Mouse (Mus musculus) stomach, embryonic 14.5 days (tissue): ENCODE data around the gene Dleu7. TPM values are rescaled to one million over a fixed set of nuclear protein-coding genes. Genes with fewer than 3 reads are reported as not detected.

Experiments used
- ATAC-seq: fragments of 200-750 bp; cut with Nextera tagmentation; 2 replicates; pipeline ENCODE4 v1.8.0; 2017; ENCODE audit warnings: low read depth, moderate TSS enrichment; ENCODE audit not compliant: insufficient number of reproducible peaks, insufficient read depth, low FRiP score
- H3K27ac ChIP-seq: fragments of 300-500 bp; sonication (generic); 2 replicates; pipeline ENCODE4 v1.5.1; 2014; ENCODE audit warnings: mild to moderate bottlenecking, low read length, moderate library complexity, mixed read lengths
- H3K27me3 ChIP-seq: fragments of 300-500 bp; sonication (generic); 2 replicates; pipeline ENCODE4 v1.6.1; 2014; ENCODE audit warnings: low read length, control low read depth, mixed read lengths; ENCODE audit not compliant: control insufficient read depth, insufficient read depth
- H3K36me3 ChIP-seq: fragments of 300-500 bp; sonication (generic); 2 replicates; pipeline ENCODE4 v1.6.1; 2014; ENCODE audit warnings: mild to moderate bottlenecking, control low read depth, low read length, moderate library complexity, mixed read lengths; ENCODE audit not compliant: control insufficient read depth, insufficient read depth
- H3K4me1 ChIP-seq: fragments of 300-500 bp; sonication (generic); 2 replicates; pipeline ENCODE4 v1.6.1; 2014; ENCODE audit warnings: low read length, control low read depth, mixed read lengths; ENCODE audit not compliant: control insufficient read depth, insufficient read depth
- H3K4me2 ChIP-seq: fragments of 300-500 bp; sonication (generic); replicated peaks from 2 replicates; pipeline ENCODE4 v1.6.1; 2014; ENCODE audit warnings: low read depth, low read length, control low read depth
- H3K4me3 ChIP-seq: fragments of 300-500 bp; sonication (generic); 2 replicates; pipeline ENCODE4 v1.5.1; 2014; ENCODE audit warnings: low read depth, low read length, control low read depth
- H3K9ac ChIP-seq: fragments of 300-500 bp; sonication (generic); replicated peaks from 2 replicates; pipeline ENCODE4 v1.6.1; 2014; ENCODE audit warnings: low read depth, mild to moderate bottlenecking, control low read depth, low read length, moderate library complexity, mixed read lengths
- H3K9me3 ChIP-seq: fragments of 300-500 bp; sonication (generic); 2 replicates; pipeline ENCODE4 v1.6.1; 2016; ENCODE audit warnings: low read depth, low read length, control low read depth; ENCODE audit not compliant: control insufficient read depth
- WGBS: fragments of 180-500 bp; shearing (Covaris S2); extraction: QIAGEN DNeasy Blood & Tissue Kit; methylation state at CpG from one replicate; pipeline ENCODE4 v1.1.7; 2014; 5-methylcytosine and 5-hydroxymethylcytosine counted together
- polyA plus RNA-seq: library from polyadenylated mRNA; unstranded; fragments of >200 nt; fragmentation: Nextera tagmentation; extraction: Ambion mirVana; gene quantifications from 2 replicates; pipeline ENCODE4 v1.2.1, GENCODE M21; 2014

The Dleu7 gene
- polyA plus RNA-seq, 1 experiment from 2014 or later, result 1.00 TPM

GRCm38 (mm10) chr14:62258978-62259536 lies 33.8 kb downstream of the Dleu7 start:
- no peaks in the 10 kb centered on the region for H3K27me3 ChIP-seq
- no peak for ATAC-seq
- H3K9me3 ChIP-seq, result no peaks in the 10 kb centered on the region
- no peak overlapping the region for H3K27ac ChIP-seq
- no peak overlapping the region for H3K4me3 ChIP-seq
- no peak overlapping the region for H3K4me2 ChIP-seq
- 52% methylated on average over 10 of the region's 10 CpGs for WGBS
- H3K9ac ChIP-seq, result no peak overlapping the region
- 0 out of 2 replicates have a peak, but pooled peaks cover 3% of the 10 kb centered on the region for H3K4me1 ChIP-seq
- no peaks in the 10 kb centered on the region for H3K36me3 ChIP-seq

- no peak overlapping the region for H3K9ac ChIP-seq
- no peaks in the 10 kb centered on the region for H3K36me3 ChIP-seq
- 0 out of 2 replicates have a peak, but pooled peaks cover 3% of the 10 kb centered on the region for H3K4me1 ChIP-seq
- no peaks in the 10 kb centered on the region for H3K27me3 ChIP-seq
- WGBS, result 61% methylated on average over 6 of the region's 6 CpGs
- H3K9me3 ChIP-seq, result no peaks in the 10 kb centered on the region
- no peak overlapping the region for H3K4me3 ChIP-seq
- no peak overlapping the region for H3K4me2 ChIP-seq
- H3K27ac ChIP-seq, result no peak overlapping the region
- no peak for ATAC-seq
Measured at GRCm38 (mm10) chr14:62258125-62258524, 34.7 kb downstream of the Dleu7 start.

- WGBS, result 82% methylated on average over 5 of the region's 5 CpGs
- Histone ChIP-seq H3K4me2 (no peak overlapping the region), H3K4me3 (no peak overlapping the region), H3K27ac (no peak overlapping the region), H3K9me3 (no peaks in the 10 kb centered on the region), H3K4me1 (0 out of 2 replicates have a peak, but pooled peaks cover 3% of the 10 kb centered on the region), H3K36me3 (no peaks in the 10 kb centered on the region), H3K9ac (no peak overlapping the region), H3K27me3 (no peaks in the 10 kb centered on the region)
- no peak for ATAC-seq
Measured at GRCm38 (mm10) chr14:62256066-62256465, 36.8 kb downstream of the Dleu7 start.

- Histone ChIP-seq H3K9me3 (no peaks in the 10 kb centered on the region), H3K27ac (no peak overlapping the region), H3K4me3 (no peak overlapping the region), H3K9ac (no peak overlapping the region), H3K4me1 (0 out of 2 replicates have a peak, but pooled peaks cover 3% of the 10 kb centered on the region), H3K27me3 (no peaks in the 10 kb centered on the region), H3K4me2 (no peak overlapping the region), H3K36me3 (no peaks in the 10 kb centered on the region)
- ATAC-seq, result no peak
- 62% methylated on average over 8 of the region's 8 CpGs for WGBS
Measured at GRCm38 (mm10) chr14:62254371-62254770, 38.5 kb downstream of the Dleu7 start.

GRCm38 (mm10) chr14:62251999-62252398 lies 40.8 kb downstream of the Dleu7 start:
- no peak overlapping the region for H3K4me2 ChIP-seq
- WGBS, result 9% methylated on average over 4 of the region's 4 CpGs
- H3K27ac ChIP-seq, result no peak overlapping the region
- no peaks in the 10 kb centered on the region for H3K36me3 ChIP-seq
- no peaks in the 10 kb centered on the region for H3K9me3 ChIP-seq
- ATAC-seq, result peak; percentile 23; the same call in 1 of the 2 replicates
- H3K4me3 ChIP-seq, result no peak overlapping the region
- H3K4me1 ChIP-seq, result no peaks in the 10 kb centered on the region
- no peak overlapping the region for H3K9ac ChIP-seq
- no peaks in the 10 kb centered on the region for H3K27me3 ChIP-seq

- H3K27me3 ChIP-seq, result no peaks in the 10 kb centered on the region
- H3K9ac ChIP-seq, result no peak overlapping the region
- WGBS, result 83% methylated on average over 3 of the region's 3 CpGs
- H3K4me1 ChIP-seq, result 0 out of 2 replicates have a peak, but pooled peaks cover 3% of the 10 kb centered on the region
- H3K27ac ChIP-seq, result no peak overlapping the region
- H3K4me2 ChIP-seq, result no peak overlapping the region
- no peak for ATAC-seq
- H3K36me3 ChIP-seq, result no peaks in the 10 kb centered on the region
- no peaks in the 10 kb centered on the region for H3K9me3 ChIP-seq
- H3K4me3 ChIP-seq, result no peak overlapping the region
Measured at GRCm38 (mm10) chr14:62250046-62250445, 42.8 kb downstream of the Dleu7 start.

GRCm38 (mm10) chr14:62249251-62249650 lies 43.6 kb downstream of the Dleu7 start:
- Histone ChIP-seq H3K9me3 (no peaks in the 10 kb centered on the region), H3K9ac (no peak overlapping the region), H3K27ac (no peak overlapping the region), H3K36me3 (no peaks in the 10 kb centered on the region), H3K27me3 (no peaks in the 10 kb centered on the region), H3K4me3 (no peak overlapping the region), H3K4me1 (0 out of 2 replicates have a peak, but pooled peaks cover 3% of the 10 kb centered on the region), H3K4me2 (no peak overlapping the region)
- no peak for ATAC-seq
- 81% methylated on average over 2 of the region's 2 CpGs for WGBS

GRCm38 (mm10) chr14:62248796-62249195 lies 44.1 kb downstream of the Dleu7 start:
- Histone ChIP-seq H3K27me3 (no peaks in the 10 kb centered on the region), H3K4me2 (no peak overlapping the region), H3K27ac (no peak overlapping the region), H3K9ac (no peak overlapping the region), H3K4me3 (no peak overlapping the region), H3K36me3 (no peaks in the 10 kb centered on the region), H3K9me3 (no peaks in the 10 kb centered on the region), H3K4me1 (0 out of 2 replicates have a peak, but pooled peaks cover 3% of the 10 kb centered on the region)
- no peak for ATAC-seq
- 79% methylated on average over 10 of the region's 10 CpGs for WGBS

- 0 out of 2 replicates have a peak, but pooled peaks cover 3% of the 10 kb centered on the region for H3K4me1 ChIP-seq
- ATAC-seq, result no peak
- no peaks in the 10 kb centered on the region for H3K27me3 ChIP-seq
- H3K36me3 ChIP-seq, result no peaks in the 10 kb centered on the region
- H3K27ac ChIP-seq, result no peak overlapping the region
- no peak overlapping the region for H3K4me3 ChIP-seq
- no peak overlapping the region for H3K4me2 ChIP-seq
- 89% methylated on average over 7 of the region's 7 CpGs for WGBS
- H3K9ac ChIP-seq, result no peak overlapping the region
- H3K9me3 ChIP-seq, result no peaks in the 10 kb centered on the region
Measured at GRCm38 (mm10) chr14:62248345-62248744, 44.5 kb downstream of the Dleu7 start.
